Mouse (Mus musculus) lung, postnatal 0 days (tissue): ENCODE measurements around the gene Gm28053.

Source experiments
- CTCF ChIP-seq: IDR thresholded peaks from 2 replicates; pipeline ENCODE4 v1.5.1; 2016; ENCODE audit warnings: antibody characterized with exemption, mild to moderate bottlenecking
- EP300 ChIP-seq: IDR thresholded peaks from 2 replicates; pipeline ENCODE4 v1.6.1; 2016; ENCODE audit warnings: antibody characterized with exemption, mild to moderate bottlenecking, control low read depth

DNA sequence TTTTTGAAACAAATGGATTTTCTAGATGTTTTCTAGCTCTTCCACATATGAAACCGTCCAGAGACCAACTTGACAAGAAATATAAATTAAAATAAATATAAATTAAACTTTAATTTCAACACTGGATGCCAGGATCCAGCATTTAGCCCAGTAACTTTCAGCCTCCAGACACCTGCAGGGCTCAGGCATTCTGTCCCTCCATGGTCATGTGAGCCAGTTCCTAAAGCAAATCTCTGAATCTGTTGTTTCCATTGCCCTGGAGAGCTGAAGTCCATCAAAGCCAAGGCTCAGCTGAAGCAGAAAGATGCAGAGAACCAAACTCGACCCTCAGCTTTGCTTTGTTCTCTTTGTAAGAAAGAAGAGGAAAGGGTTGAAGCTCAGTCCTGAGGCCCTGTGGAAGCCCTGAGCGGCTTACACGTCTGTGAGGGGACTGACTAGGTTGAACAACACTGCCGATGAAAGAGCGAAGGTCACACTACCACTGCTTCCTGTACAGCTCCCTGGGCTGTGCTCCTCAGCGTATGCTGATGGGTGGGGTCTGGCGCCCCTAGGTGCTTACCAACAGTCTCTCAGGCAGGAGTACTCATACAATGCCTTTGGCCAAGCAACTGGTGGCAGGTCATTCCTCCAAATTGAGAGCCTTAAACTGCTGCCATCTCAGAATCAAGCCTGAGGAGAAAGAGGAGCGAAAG lies 49.9 kb downstream of the Gm28053 start:
- TF ChIP-seq CTCF (no peak), EP300 (no peak)
